Mouse (Mus musculus): ENCODE data around the gene Sgk2. TPM values are rescaled to one million over a fixed set of nuclear protein-coding genes. Genes with fewer than 3 reads are reported as not detected.
A peak's percentile ranks its signal among the peaks of the same experiment; 100 is the strongest.

Gene Sgk2
- total RNA-seq (2022): 1 to 10 TPM in 2 of 4 experiments, under 1 TPM in 2; 0.77 to 1.9 (median 1.3) TPM

- DNase-seq (ENCODE audit: low spot score in 2 of 2): no peak
These were observed at the start of gene Sgk2 for GRCm38 (mm10) chr2:162987218-162987617. TSS of gene Sgk2 (plus strand) at chr2:162987330.

GRCm38 (mm10) chr2:162939562-162939961 lies 47.6 kb upstream of the Sgk2 start:
- no peak for DNase-seq (ENCODE audit: low spot score in 2 of 2)

GRCm38 (mm10) chr2:162943148-162943846 lies 43.8 kb upstream of the Sgk2 start, which contains the start of gene L3mbtl1:
TSS of gene L3mbtl1 (plus strand) at chr2:162943472.
- DNase-seq (ENCODE audit: low spot score in 2 of 2): peak in 1 of 2 experiments; percentile 50

- DNase-seq (ENCODE audit: low spot score in 2 of 2): no peak
These were observed 43.2 kb upstream of the Sgk2 start for GRCm38 (mm10) chr2:162943931-162944330.

- DNase-seq (ENCODE audit: low spot score in 2 of 2): no peak
These were observed 40.2 kb upstream of the Sgk2 start for GRCm38 (mm10) chr2:162946964-162947363.

GRCm38 (mm10) chr2:162947736-162948135 lies 39.4 kb upstream of the Sgk2 start:
- no peak for DNase-seq (ENCODE audit: low spot score in 2 of 2)

GRCm38 (mm10) chr2:162948221-162948620 lies 38.9 kb upstream of the Sgk2 start:
- DNase-seq (ENCODE audit: low spot score in 2 of 2): no peak

- DNase-seq (ENCODE audit: low spot score in 2 of 2): no peak
These were observed 36.4 kb upstream of the Sgk2 start for GRCm38 (mm10) chr2:162950776-162951175.

- DNase-seq (ENCODE audit: low spot score in 2 of 2): no peak
These were observed 30.3 kb upstream of the Sgk2 start for GRCm38 (mm10) chr2:162956843-162957242.

- DNase-seq (ENCODE audit: low spot score in 2 of 2): no peak
These were observed 25.8 kb upstream of the Sgk2 start for GRCm38 (mm10) chr2:162961321-162961720.

- DNase-seq (ENCODE audit: low spot score in 2 of 2): no peak
These were observed 20.4 kb upstream of the Sgk2 start for GRCm38 (mm10) chr2:162966734-162967133.

- DNase-seq (ENCODE audit: low spot score in 2 of 2): no peak
These were observed 18.8 kb upstream of the Sgk2 start for GRCm38 (mm10) chr2:162968357-162968756.

GRCm38 (mm10) chr2:162969101-162969500 lies 18.0 kb upstream of the Sgk2 start:
- no peak for DNase-seq (ENCODE audit: low spot score in 2 of 2)

GRCm38 (mm10) chr2:162970896-162971295 lies 16.2 kb upstream of the Sgk2 start:
- DNase-seq (ENCODE audit: low spot score in 2 of 2): no peak

GRCm38 (mm10) chr2:162972752-162973151 lies 14.4 kb upstream of the Sgk2 start:
- DNase-seq (ENCODE audit: low spot score in 2 of 2): no peak

- DNase-seq (ENCODE audit: low spot score in 2 of 2): no peak
These were observed 13.9 kb upstream of the Sgk2 start for GRCm38 (mm10) chr2:162973206-162973605.

- peak in 1 of 2 experiments; percentile 23 for DNase-seq (ENCODE audit: low spot score in 2 of 2)
These were observed 13.5 kb upstream of the Sgk2 start for GRCm38 (mm10) chr2:162973637-162974036.

- DNase-seq (ENCODE audit: low spot score in 2 of 2): peak; percentile 49 to 54
These were observed 11.9 kb upstream of the Sgk2 start for GRCm38 (mm10) chr2:162975157-162975775.

- no peak for DNase-seq (ENCODE audit: low spot score in 2 of 2)
These were observed 11.1 kb upstream of the Sgk2 start for GRCm38 (mm10) chr2:162976001-162976400.

- no peak for DNase-seq (ENCODE audit: low spot score in 2 of 2)
These were observed 2.7 kb upstream of the Sgk2 start for GRCm38 (mm10) chr2:162984381-162984780.

GRCm38 (mm10) chr2:162985923-162986322 lies 1.2 kb upstream of the Sgk2 start:
- no peak for DNase-seq (ENCODE audit: low spot score in 2 of 2)

- DNase-seq (ENCODE audit: low spot score in 2 of 2): no peak
These were observed 366 bp upstream of the Sgk2 start for GRCm38 (mm10) chr2:162986764-162987163.

- DNase-seq (ENCODE audit: low spot score in 2 of 2): no peak
These were observed 1.1 kb downstream of the Sgk2 start for GRCm38 (mm10) chr2:162988235-162988634.
